Mouse (Mus musculus) spleen, postnatal 10 days (tissue): ENCODE data around the gene Kcnh7.

ENCODE experiments used
- DNase-seq, 2 experiments: peaks; one replicate each; pipeline ENCODE4 v3.0.0; 2021 to 2022; ENCODE audit warnings: low spot score in 2 of 2

The Kcnh7 gene

DNA sequence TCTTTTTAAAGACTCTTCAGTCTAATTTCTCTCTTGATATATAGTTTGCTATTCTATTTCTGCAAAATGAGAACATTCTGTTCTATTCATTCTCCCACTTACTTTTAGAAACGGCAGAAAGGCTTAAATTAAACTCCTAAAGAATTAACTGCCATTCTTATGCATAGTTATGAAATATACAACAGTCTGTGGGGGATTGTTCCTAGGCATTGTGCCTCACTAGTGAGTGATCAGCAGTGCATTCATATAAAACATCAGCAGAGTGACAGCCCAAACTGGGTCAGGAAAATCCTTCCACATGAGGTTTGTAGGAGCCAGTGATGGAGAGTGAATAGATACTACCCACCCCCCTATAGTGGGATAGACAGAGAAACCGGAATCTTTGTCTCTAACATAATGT lies 200.2 kb downstream of the Kcnh7 start:
- DNase-seq: no peak

DNA sequence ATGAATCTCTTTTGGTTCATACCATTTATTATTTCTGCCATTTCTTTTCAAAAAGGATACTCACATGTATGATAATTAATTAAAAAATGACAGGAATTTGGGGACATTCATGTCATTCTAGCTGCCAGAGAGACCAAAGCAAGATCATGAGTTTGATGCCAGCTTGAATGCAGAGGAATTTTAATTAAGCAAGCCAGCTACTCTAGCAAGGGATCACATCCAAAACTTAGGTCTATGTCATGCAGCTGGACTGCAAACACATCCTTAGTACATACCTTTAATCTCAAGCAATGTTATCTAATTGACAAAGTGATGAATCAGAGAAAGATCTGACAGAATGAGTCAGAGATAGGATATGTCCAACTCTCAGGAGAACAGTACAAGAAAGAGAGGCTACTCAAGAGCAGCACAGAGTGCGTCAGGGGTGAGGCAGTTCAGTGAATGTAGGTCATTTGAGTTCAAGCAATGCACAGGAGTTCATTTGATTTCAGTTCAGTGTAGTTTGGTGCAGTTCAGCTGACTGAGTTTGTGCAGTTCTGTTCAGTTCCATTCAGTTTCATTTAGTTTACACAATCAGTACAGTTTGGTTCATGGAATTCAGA lies 248.7 kb downstream of the Kcnh7 start:
- DNase-seq: no peak

DNA sequence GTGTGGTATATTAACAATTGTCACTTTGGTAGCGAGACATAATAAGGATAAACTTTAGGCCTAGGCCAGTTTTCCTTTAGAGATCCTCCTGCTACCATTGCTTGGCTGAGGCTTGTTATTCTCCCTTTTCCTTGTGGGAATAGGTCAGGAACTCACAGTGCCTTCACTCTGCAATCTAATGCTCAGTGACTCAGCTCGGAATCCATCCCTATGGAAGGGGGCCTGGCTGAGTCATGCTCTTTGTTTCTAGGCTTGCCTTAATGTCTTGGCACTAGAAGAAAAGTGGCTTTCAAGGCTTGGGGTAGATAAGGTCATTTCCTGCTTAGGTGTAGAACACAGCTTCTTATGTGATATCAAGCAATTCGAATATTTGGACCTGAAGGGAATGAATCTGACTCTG lies 255.6 kb downstream of the Kcnh7 start:
- DNase-seq: no peak

DNA sequence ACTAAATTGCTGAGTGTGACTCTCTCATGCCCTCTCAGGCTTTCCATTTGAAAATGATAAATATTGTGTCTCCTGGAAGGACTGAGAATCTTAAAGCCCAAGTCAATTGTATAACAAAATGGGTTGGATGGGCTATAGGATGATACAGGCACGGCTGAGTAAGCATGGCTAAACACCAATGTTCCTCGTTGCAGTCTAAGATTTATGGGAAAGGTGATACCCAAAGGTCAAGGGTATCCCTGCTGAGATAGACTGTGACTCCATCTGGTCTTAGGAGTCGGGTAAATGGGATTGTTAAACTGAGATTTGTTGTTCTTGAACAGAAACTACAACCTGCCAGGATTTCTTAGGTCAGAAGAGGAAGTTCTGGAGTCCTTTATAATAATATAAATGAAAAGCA lies 256.0 kb downstream of the Kcnh7 start:
- DNase-seq: no peak

DNA sequence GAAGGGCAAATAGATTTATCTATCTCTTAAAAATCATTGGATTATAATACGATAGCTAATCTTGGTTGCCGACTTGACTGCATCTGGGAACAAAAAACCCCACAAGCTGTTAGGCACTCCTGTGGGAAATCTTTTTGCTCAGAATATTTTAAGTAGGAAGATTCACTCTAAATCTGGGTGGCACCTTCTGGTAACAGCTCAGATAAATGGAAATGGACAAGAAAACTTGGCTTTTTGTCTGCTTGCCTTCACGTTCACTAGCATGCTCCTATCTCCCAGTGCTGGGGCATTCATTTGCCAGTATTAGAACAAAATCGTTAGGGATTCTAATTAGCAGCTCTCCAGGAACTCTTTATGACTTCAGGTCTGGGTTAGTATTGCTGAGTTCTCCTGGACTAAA lies 260.3 kb downstream of the Kcnh7 start:
- DNase-seq: no peak

GRCm38 (mm10) chr2:62907688-62908087 lies 276.4 kb downstream of the Kcnh7 start:
- no peak for DNase-seq

DNA sequence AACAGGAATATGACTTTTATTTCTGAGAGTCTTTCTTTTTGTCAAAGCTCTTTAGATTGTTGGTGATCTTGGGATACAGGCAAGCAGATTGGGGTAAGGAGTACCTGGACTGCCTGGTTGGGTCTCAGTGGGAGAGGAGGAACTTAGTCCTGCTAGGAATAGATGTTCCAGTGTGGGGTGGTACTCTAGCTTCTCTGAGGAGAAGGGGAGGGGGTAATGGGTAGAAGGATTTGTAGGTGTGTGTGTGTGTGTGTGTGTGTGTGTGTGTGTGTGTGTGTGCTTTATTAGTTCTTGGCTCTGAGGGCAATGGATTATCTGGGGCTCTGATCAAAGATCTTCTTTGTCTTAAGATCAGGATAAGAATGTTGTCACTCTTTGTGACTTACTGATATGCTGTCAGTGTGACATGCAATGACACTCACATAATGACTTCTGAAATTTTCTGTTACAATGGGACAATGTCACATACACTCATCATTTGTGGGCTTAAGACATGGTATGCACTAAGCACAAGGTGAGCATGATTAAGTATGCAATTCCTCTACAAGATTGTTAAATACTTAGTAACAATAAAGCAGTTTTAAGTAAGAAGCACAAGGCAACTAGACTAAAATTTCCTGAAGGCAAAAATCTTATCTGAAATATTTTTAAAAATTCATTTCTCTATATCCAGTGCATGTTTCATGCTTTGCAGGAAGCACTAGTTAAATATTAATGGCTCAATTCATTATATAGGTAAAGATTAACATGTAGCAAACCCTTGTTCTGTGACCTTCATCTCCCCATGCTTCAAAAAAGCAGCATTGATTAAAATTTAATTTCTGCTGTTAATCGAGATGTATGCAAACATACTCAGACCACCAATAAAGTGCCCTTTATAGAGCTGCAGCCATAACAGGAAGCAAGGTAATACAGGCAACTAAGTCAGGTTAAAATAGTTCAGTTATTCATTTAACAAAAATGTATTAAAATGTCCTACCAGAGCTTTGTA lies 281.4 kb downstream of the Kcnh7 start:
- DNase-seq: no peak

GRCm38 (mm10) chr2:62878763-62879162 lies 305.3 kb downstream of the Kcnh7 start:
- no peak for DNase-seq

DNA sequence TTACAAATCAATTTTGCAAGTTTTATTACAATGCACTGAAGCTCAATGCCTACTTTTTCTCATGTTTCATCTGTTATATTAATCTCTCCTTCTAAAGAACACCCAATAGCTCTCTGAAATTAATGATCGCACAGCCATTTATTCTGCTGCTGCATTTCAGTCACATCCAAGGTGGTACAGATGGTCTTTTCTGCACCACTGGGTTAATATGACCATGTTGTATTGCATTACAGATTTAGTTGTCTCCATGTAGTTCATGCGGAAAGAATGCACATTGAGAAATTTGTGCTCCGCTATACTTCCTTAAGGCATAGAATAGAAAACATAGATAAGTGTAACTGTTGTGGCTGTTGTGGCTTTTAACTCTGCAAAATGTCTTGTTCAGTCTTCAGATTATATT lies 328.7 kb downstream of the Kcnh7 start:
- no peak for DNase-seq

GRCm38 (mm10) chr2:62842630-62843029 lies 341.5 kb downstream of the Kcnh7 start:
- DNase-seq: no peak

GRCm38 (mm10) chr2:62834261-62834660 lies 349.8 kb downstream of the Kcnh7 start:
- DNase-seq: no peak

DNA sequence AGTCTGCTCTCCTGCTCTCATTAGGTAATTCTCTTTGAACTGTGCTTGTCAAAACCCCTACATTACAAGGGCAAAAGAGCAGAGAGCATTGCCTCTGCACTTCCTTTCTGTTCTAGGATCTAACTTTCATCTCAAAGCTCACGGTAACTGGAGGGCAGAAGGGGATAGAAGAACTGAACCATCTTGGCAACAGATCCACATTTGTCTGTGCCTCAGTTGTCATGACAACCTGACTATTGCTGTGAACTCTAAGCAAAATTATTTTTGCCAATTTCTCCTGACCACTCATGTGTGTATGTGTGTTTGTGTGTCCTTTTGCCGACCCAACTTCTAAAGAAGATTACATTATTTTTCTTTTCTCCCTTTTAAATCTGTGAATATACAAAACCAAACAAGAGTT lies 364.9 kb downstream of the Kcnh7 start:
- DNase-seq: no peak

DNA sequence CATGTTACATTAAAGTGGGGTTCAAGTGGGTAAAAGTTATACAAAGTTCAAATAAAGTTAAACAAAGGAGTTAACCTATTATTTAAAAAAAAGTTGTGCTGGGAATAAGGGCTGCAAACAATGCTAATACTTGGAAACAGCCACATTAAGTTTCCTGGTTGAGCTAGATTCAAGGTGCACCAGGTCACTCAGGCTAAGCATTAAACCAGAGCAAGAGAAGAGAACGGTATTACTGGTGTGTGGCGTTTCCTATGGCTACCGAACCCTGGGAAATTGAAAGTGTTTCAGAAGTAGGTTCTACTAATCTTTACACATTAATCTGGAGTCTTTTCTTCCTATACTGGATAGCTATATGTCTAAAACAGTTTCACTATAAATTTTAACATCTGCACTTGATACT lies 368.1 kb downstream of the Kcnh7 start:
- DNase-seq: no peak

DNA sequence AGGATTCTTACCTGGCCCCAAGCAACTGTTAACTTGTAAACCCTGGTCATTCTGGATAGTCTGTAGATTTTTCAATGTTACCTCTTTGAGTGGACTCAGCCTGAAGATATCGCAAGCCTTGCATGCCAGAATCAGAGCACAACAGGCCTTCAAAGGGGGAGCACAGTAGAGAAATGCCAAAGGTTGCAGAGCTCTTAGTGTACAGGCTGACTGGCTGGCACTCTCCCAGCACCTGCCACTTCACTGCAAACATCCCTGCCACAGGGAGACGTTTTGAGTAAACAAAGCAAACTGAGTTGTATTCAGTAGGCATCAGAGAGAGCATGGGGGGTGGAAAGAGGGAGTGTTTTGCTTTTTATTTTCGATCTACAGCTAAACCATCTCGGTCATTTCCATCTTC lies 375.3 kb downstream of the Kcnh7 start:
- no peak for DNase-seq

DNA sequence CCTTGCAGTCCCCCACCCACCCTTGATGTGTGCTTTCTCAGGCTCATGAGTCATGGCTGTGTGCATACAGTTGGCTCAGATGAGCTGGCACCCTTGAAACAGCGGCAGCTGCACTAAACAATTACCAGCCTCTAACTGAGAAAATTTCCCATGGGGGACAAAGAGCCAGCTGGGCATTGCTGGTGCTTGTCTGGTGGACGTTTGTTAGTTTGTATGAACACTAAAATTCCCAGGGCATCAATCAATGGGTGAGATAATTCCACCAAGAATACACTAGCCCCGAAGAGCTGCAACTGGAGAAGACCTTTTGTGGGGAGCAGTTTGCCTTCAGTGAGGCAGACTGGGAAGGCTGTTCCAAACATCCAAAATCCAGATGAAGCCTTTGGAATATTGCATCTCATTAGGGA lies 376.6 kb downstream of the Kcnh7 start:
- DNase-seq: no peak

- DNase-seq: no peak
Observed at GRCm38 (mm10) chr2:62806931-62807330, 377.2 kb downstream of the Kcnh7 start.

DNA sequence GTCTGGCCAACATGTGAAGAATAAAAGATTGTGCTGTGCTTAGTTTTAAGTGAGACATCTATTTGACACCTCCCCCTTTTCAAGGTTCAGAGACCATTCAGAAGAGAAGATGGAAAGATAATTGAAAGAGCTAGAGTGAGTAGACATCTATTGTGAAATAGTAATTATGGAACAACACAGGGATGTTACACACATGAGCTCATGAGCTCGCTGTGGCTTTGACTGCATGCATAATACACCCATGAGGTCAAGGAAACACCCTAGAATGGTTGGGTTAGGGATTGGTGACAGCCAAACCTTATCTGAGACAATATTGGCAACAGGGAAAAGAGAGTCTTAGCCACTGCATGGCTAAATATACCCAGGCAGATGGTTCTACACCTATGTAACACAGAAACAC lies 380.1 kb downstream of the Kcnh7 start:
- DNase-seq: no peak

DNA sequence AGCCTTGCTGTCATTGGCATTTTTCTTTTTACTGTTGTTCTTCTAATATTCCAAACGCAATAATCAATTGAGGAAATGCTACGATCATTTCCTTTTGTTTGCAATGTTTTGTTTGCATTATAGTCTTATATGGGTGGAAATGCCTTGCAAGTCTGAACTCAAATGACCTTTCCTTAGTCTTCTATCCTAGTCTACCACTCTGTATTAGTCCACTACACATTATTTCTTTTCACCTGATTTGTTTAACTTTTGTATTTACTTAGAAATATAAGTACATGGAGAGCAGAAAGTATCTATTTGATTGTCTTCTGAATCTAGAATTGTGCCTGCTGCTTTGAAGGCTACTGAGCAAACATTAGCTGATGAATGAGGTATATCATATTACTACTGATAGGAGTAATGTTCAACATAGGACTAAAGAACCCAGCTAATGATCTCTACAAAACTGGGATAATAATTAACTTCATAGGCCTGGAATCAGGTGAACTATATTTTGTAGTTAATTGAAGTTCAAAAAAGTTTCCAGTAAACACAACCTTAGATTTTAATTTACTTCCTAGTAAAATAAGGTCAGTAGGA lies 399.5 kb downstream of the Kcnh7 start:
- no peak for DNase-seq

- DNase-seq: no peak
Observed at GRCm38 (mm10) chr2:62746256-62746655, 437.8 kb downstream of the Kcnh7 start.

DNA sequence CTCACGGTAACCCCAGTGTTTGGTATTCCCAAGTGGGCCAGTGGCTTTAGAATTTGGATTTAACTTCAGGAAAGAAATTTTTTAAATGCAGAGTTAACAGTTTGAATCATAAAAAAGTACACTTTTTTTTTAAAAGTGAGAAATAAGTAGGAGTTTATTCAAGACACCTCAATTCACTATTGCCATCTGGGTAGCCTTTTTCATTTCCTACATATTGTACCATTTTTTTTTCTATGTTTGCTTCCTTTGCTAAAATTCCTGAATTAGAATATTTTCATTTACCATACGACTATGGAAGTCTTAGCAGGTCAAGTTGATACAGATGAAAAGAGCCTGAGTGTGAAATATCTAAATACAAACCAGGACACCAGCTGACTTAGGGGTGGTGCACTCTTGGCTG lies 441.0 kb downstream of the Kcnh7 start:
- no peak for DNase-seq

- DNase-seq: no peak
Observed at GRCm38 (mm10) chr2:62730671-62731070, 453.4 kb downstream of the Kcnh7 start.

- no peak for DNase-seq
Observed at GRCm38 (mm10) chr2:62727732-62728131, 456.4 kb downstream of the Kcnh7 start.

- no peak for DNase-seq
Observed at GRCm38 (mm10) chr2:62725946-62726345, 458.1 kb downstream of the Kcnh7 start.
